Mouse (Mus musculus) small intestine, adult 2 months (tissue): ENCODE data around the gene 1600002K03Rik.
A peak's percentile ranks its signal among the peaks of the same experiment; 100 is the strongest.

Source experiments
- CTCF ChIP-seq: fragments of 200-500 bp; IDR thresholded peaks from 2 replicates; pipeline ENCODE4 v1.5.1; 2012; ENCODE audit warnings: low read depth, mild to moderate bottlenecking, control low read depth, inconsistent platforms, low read length, moderate library complexity, mixed read lengths; ENCODE audit not compliant: insufficient replicate concordance, insufficient read length; ENCODE audit errors: extremely low read depth
- POLR2A ChIP-seq: fragments of 200-500 bp; IDR thresholded peaks from 2 replicates; pipeline ENCODE4 v1.6.1; 2012; ENCODE audit warnings: low read depth, mild to moderate bottlenecking, control low read depth, inconsistent platforms, low read length, moderate library complexity

DNA sequence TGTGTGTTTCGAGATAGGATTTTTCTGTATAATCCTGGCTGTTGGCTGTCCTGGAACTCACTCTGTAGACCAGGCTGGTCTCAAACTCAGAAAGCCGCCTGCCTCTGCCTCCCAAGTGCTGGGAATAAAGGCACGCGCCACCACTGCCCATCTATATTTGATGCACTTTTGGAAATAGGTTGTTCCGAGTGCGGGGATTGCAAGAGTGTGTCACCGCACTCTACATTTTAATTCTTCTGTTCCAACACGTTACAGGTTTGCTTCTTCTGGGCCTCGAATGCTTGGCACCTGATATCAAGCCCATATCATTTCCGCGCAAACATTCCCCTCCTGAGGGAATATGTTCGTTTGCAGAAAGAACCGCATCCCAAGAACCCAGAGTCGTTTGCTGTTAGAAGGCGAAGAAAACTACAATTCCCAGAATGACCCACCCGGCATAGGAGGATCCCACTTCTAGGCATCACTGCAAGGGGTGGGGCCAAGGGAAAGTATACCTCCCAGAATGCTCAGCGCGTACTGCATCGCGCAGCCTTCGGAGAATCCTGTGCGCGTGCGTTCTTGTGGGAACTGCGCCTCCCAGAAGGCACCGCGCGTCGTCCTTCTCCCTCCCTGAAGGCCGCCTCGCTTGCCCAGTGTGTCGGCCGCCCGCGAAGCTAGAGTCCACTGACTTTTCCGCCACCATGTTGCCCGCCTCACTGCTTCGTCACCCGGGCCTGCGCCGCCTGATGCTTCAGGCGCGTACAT is 30.8 kb upstream of the 1600002K03Rik start:
- TF ChIP-seq POLR2A (peak; percentile 67), CTCF (no peak)
